Mouse (Mus musculus) CH12F3 (cell line): ENCODE data around the gene Tnfsf12.

Experiments
- in situ Hi-C: fragments of 300-500 bp; cut with MboI; formaldehyde crosslinking; loops from 2 replicates; pipeline ENCODE4 v1.14.3; 2020; ENCODE audit warnings: low sequenced_read_pairs

Gene Tnfsf12

GRCm38 (mm10) chr11:69682209-69682839 is 13.3 kb downstream of the Tnfsf12 start:
- in situ Hi-C loops: no loop called here

GRCm38 (mm10) chr11:69681314-69682208 is 14.1 kb downstream of the Tnfsf12 start, which contains the start of gene Senp3:
Gene Senp3, minus strand, starts transcription at chr11:69682084.
- in situ Hi-C loops: no loop called here

DNA sequence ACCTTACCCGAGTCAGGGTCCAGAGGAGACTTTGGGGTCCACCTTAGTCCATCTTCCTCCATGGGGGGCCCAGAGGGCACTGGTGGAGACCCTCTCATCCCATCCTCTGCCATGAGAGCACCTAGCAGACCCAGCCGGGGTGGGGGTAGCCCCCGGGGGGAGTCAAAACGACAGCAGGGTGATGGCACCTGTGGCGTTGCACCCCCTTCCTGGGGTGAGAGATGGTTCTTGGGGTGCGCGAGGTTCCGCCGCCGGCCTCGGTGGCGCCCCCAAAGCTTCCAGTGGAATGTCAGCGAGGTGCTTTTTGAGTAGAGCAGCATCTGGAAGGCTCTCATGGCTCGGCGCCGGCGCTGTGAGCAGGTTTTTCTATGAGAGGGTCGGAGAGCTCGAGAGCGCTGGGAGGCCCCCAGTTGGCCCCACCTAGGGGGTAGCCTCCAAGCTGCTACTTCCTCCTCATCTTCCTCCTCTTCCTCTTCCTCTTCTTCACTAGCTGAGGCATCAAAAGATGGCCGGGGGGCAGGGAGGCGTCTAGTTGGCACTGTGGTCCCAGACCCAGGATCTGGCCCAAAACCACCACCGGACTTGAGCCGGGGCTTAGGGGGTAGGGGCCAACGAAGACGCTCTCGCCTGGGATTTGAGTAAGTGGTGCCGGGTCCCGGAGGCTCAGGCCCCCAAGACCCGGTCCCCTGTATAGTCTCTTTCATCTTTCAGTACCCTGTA is 15.4 kb downstream of the Tnfsf12 start:
- in situ Hi-C loops: no loop called here

DNA sequence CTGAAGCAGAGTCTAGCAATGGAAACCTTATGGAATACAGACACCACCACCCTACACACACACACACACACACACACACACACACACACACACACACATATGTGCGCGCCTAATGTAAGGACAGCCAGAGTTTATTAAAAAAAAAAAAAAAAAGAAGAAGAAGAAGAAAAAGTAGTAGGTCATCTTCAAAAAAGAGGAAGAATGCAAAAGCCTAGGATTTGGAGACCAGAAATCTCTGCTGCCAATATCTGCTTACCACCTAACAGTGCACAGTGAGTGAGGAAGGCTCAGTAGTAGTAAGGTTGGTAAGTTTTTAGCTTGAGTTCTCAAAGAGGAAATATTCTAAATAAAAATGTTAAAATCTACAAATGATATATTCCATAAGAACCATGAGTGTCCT is 16.5 kb downstream of the Tnfsf12 start:
- in situ Hi-C loops: no loop called here

GRCm38 (mm10) chr11:69672211-69672706 is 23.4 kb downstream of the Tnfsf12 start, which contains the start of gene Eif4a1:
Gene Eif4a1, minus strand, starts transcription at chr11:69672423.
- in situ Hi-C loops: no loop called here

DNA sequence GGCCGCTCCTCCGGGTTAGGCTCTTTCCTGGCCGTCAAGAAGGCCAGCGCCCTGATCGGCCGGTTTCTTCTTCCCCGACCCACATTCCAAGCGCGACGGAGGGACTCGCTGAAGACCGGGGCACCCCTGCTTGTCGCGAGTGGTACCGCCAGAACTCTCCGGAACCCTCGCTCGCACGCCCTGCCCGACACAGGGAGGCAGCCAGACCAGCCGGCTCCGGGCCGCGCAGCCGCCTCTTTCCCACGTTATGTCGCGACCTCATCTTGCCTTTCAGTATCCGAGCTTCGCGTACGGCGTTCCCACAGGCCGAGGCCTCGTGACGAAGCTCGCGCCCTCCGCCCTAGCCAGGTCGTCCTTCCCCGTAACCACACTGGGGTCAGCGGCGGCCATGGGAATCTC is 23.9 kb downstream of the Tnfsf12 start:
- in situ Hi-C loops: no loop called here

GRCm38 (mm10) chr11:69670786-69671725 is 24.6 kb downstream of the Tnfsf12 start:
- in situ Hi-C loops: no loop called here

- in situ Hi-C loops: no loop called here
Observed at GRCm38 (mm10) chr11:69666665-69667005, 29.0 kb downstream of the Tnfsf12 start.

DNA sequence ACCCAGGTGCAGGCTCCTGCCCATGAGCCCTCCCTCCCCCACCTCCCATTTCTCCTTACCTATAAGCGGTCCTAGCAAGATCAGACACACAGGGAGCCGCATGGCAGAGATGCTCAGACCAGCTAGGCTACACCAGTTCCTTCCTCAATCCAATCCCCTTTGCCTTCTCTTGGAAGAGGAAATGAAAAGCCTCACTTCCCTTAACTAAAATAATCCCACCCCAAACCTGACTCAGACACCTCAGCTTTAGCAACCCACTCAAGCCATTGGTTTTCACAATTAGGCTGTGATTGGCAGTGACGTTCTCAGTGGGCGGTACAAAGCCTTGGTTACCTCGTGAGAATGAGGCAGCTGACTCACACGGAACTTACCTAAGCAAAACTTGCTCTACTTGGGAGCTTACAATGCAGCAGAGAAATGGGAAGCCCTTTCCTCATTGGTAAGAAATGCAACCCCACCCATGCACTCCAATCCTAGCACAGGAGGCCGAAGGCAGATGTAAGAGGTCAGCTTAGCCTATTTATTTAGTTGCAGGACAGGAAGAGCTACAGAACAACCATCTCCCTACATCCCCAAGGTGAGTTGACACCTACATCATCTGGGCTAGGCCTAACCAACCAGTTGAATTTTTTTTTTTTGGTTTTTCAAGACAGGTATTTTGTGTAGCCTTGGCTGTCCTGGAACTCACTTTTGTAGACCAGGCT is 29.5 kb downstream of the Tnfsf12 start, which contains the start of gene Cd68:
Cd68 (minus strand) TSS at position 193 of the 704 bp plus-strand sequence.
- in situ Hi-C loops: no loop called here

GRCm38 (mm10) chr11:69665457-69665960 is 30.1 kb downstream of the Tnfsf12 start:
- in situ Hi-C loops: no loop called here

GRCm38 (mm10) chr11:69664841-69665240 is 30.8 kb downstream of the Tnfsf12 start:
- in situ Hi-C loops: no loop called here

DNA sequence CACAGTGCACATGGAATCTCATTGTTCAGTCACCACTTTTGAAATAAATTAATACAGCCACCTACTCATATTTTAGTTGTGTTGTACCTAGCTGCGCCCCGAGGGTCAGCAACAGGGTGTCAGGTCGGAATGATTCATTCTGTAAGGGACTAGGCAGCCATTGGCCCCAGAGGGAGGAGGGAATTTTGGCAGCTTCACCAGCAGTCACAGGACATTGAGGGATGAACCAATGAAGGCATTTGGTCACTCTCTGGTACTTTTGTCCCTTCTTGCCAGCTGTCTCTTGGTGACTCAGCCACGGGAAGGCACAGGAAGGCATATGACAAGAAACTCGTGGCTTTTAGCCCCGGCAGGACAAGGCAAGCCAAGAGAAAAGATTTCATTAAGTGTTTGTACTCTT is 31.9 kb downstream of the Tnfsf12 start:
- in situ Hi-C loops: no loop called here

GRCm38 (mm10) chr11:69662967-69663671 is 32.5 kb downstream of the Tnfsf12 start:
- in situ Hi-C loops: no loop called here

GRCm38 (mm10) chr11:69662213-69662966 is 33.3 kb downstream of the Tnfsf12 start, which contains the start of gene Mpdu1:
Gene Mpdu1, minus strand, starts transcription at chr11:69662642.
- in situ Hi-C loops: no loop called here

DNA sequence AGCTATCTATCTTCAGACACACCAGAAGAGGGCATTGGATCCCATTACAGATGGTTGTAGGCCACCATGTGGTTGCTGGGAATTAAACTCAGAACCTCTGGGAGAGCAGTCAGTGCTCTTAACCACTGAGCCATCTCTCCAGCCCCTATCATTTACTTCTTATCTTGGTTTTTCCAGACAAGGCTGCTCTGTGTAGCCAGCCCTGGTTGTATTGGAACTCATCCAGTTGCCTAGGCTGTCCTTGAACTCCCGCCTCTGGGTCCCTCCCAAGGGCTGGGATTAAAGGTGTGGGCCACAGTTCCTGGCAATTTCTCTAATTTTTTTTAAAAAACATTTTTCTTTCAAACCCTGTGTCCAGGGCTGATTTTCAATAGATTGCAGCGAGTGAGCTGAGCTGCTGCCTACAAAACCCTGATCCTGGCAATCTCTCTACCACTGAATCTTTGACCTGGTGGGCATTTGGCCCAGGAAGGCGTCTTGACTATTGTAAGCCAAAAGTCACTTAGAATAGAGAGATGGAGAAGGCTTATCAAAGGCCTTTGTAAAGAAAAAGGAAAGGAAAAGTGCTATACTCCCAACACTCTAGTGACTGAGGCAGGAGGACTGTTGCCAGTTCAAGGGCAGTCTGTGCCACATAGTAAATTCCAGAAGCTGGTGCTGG is 34.3 kb downstream of the Tnfsf12 start:
- in situ Hi-C loops: no loop called here

GRCm38 (mm10) chr11:69657462-69657881 is 38.2 kb downstream of the Tnfsf12 start:
- in situ Hi-C loops: no loop called here
